Mouse (Mus musculus): ENCODE measurements around the gene Rims3. TPM values are rescaled to one million over a fixed set of nuclear protein-coding genes. Genes with fewer than 3 reads are reported as not detected.
A peak's percentile ranks its signal among the peaks of the same experiment; 100 is the strongest.

Gene Rims3
- 1.8 and 3.4 TPM in 2 replicates for polyA plus RNA-seq (2016; fragmentation: Nextera tagmentation; extraction: Ambion mirVana)

- Histone ChIP-seq H3K36me3 (no peaks in the 10 kb centered on the region), H3K27ac (peak within 1 kb of the TSS; percentile 81), H3K9me3 (no peaks in the 10 kb centered on the region), H3K27me3 (ENCODE audit: insufficient read depth, poor library complexity, severe bottlenecking) (peaks cover 69% of the 10 kb centered on the region), H3K4me1 (peaks cover 45% of the 10 kb centered on the region), H3K4me3 (peak within 1 kb of the TSS; percentile 85)
- DNase-seq (ENCODE audit: low spot score), result peak; percentile 88
- WGBS, result 2% methylated on average over 65 of the region's 68 CpGs
Measured at GRCm38 (mm10) chr4:120854588-120855319, at the start of gene Rims3. Rims3 (plus strand) TSS chr4:120854816.

DNA sequence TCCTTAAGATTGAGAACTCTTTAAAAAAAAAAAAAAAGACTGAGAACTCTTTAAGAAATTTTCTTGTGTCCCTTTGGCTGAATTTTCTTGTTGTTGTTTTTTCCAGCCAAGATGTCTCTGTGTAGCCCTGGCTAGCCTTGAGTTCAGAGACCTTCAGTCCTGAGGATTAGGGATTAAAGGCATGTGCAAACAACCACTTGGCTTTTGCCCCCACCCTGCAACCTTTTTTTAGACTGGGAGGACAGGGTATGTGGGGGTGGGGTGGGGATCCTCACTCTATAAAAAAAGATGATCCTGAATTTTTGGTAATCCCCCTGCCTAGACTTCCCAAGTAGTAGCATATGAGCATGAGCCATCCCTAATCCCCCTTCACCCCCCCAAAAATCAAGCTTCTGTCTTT lies 48.8 kb upstream of the Rims3 start:
- Histone ChIP-seq H3K27ac (no peak overlapping the region), H3K27me3 (ENCODE audit: insufficient read depth, poor library complexity, severe bottlenecking) (no peaks in the 10 kb centered on the region), H3K36me3 (peaks cover 14% of the 10 kb centered on the region; the same call in 1 of the 2 replicates), H3K9me3 (no peaks in the 10 kb centered on the region), H3K4me1 (peaks cover 18% of the 10 kb centered on the region), H3K4me3 (no peak overlapping the region)
- no peak for DNase-seq (ENCODE audit: low spot score)

GRCm38 (mm10) chr4:120813762-120814161 lies 40.9 kb upstream of the Rims3 start:
- H3K27ac ChIP-seq, result peak overlapping the region; percentile 93
- WGBS, result 36% methylated on average over 1 of the region's 1 CpGs
- no peaks in the 10 kb centered on the region for H3K36me3 ChIP-seq
- no peaks in the 10 kb centered on the region for H3K9me3 ChIP-seq
- H3K4me3 ChIP-seq, result peak overlapping the region; percentile 67
- no peak for DNase-seq (ENCODE audit: low spot score)
- H3K27me3 ChIP-seq (ENCODE audit: insufficient read depth, poor library complexity, severe bottlenecking), result no peaks in the 10 kb centered on the region
- peaks cover 43% of the 10 kb centered on the region for H3K4me1 ChIP-seq

DNA sequence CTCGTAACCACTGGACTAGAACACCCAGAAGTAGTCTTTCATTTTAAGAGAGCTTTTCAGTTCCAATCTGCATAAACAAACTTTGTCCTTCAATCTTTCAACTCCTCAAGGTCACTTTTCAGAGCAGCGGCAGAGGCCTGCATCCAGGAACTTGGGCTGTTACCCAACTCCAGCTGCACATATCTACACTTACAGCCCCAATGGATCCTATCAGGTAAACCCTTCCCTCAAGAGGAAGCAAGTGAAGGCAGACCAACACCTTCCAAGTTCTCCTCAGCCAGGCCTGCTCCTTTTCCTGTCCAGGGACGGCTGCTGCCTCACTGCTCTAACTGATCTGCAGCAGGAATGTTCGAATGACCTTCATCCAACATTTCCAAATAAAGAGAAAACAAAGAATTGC lies 40.4 kb upstream of the Rims3 start:
- WGBS, result 22% methylated on average over 4 of the region's 4 CpGs
- no peak for DNase-seq (ENCODE audit: low spot score)
- Histone ChIP-seq H3K4me1 (peaks cover 43% of the 10 kb centered on the region), H3K27me3 (ENCODE audit: insufficient read depth, poor library complexity, severe bottlenecking) (no peaks in the 10 kb centered on the region), H3K9me3 (no peaks in the 10 kb centered on the region), H3K27ac (peak overlapping the region; percentile 93), H3K36me3 (no peaks in the 10 kb centered on the region), H3K4me3 (peak overlapping the region; percentile 67)

DNA sequence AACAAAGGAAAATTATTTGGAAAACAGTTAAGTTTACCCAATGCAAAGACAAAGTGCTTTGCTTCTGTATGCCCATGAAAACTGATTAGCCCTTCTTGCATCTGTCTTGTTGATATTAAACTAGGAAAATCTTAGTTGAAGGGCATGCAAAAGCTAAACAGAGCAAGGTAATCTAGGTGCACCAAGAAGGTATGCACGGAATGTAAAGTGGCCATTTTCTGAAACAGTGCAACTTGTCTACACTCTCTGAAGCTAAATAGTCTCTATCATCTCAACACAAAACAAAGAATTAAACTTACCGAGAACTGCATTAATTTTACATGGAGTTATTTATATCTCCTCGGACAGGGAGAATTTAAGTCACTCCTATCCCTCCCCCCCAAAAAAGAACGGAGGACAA lies 39.5 kb upstream of the Rims3 start:
- Histone ChIP-seq H3K4me1 (peaks cover 45% of the 10 kb centered on the region), H3K27ac (peak overlapping the region; percentile 93), H3K9me3 (no peaks in the 10 kb centered on the region), H3K4me3 (peak overlapping the region; percentile 67), H3K27me3 (ENCODE audit: insufficient read depth, poor library complexity, severe bottlenecking) (no peaks in the 10 kb centered on the region), H3K36me3 (no peaks in the 10 kb centered on the region)
- DNase-seq (ENCODE audit: low spot score), result no peak
- WGBS, result 15% methylated on average over 4 of the region's 4 CpGs

DNA sequence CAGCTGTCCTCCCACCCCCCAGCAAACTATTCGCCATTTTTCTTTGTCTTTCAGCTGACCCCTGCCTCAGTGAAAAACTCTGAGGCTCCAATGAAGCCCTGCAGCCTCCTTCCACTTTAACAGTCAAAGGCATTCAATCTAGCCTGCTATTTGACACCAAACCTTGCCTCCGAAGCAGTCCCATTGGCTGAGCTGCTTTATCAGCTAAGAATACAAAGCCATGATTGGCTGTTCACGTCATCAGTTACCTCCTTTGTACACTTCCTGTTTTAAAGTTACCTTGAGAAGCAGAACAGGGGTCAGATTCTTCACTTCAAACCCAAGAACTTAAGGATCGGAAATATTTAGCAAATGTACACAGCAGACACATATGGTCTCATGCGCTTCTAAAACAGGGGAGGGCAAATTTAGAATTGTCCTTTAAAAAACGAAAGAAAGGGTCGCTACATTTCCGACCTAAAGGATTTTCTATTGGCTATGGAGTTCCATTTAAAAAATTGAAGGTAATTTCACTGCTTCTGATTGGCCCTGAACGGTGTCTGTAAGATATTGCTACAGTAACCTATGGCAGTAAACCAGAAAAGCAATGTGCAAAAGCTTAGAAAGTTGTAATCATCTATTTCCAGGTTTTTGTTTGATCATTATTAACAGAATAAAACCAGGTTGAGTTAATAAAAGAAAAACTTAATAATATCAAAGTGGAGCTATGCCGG lies 38.8 kb upstream of the Rims3 start:
- H3K36me3 ChIP-seq, result no peaks in the 10 kb centered on the region
- DNase-seq (ENCODE audit: low spot score), result peak; percentile 95
- no peaks in the 10 kb centered on the region for H3K9me3 ChIP-seq
- H3K27ac ChIP-seq, result peak overlapping the region; percentile 93
- H3K4me1 ChIP-seq, result peaks cover 45% of the 10 kb centered on the region
- H3K4me3 ChIP-seq, result peak overlapping the region; percentile 67
- no peaks in the 10 kb centered on the region for H3K27me3 ChIP-seq (ENCODE audit: insufficient read depth, poor library complexity, severe bottlenecking)
- 9% methylated on average over 10 of the region's 10 CpGs for WGBS

DNA sequence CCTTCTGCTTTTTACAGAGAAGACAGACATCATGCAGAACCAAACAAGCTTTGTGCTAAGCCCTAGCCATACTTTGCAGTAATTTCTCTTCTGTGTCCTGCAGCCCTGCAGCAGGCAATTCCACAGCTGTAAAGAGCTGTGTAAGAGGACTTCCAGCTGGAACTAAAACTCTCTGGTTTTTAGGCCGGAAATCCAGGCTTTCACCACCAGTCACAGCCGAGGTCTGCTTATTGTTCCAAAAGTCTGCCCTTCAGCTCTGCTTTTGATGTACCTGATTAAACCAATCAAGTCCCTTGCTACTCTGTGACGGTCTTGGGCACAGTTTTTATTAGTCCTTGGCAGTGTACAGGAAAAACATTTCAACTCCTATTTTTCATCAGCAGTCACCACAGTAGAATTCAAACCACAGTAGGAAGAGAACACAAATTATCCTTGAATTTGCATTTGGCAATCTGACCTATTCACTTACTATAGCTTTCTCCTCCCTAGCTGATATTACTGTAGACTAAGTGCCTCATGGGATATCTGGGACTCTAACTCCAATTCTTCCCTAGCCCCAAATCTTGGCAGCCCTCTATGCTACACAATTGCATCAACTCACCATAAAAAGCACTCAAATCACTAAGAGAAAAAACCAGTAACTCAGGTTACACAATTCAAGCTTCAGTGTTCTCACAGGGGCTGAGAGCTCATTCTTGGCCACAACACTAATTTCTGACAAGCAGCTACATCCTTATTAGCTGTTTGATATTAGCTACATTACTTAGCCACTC lies 37.4 kb upstream of the Rims3 start:
- Histone ChIP-seq H3K27ac (peak overlapping the region; percentile 93; the same call in 1 of the 2 replicates), H3K9me3 (no peaks in the 10 kb centered on the region), H3K4me3 (peak overlapping the region; percentile 10; the same call in 1 of the 2 replicates), H3K4me1 (peaks cover 34% of the 10 kb centered on the region), H3K27me3 (ENCODE audit: insufficient read depth, poor library complexity, severe bottlenecking) (no peaks in the 10 kb centered on the region), H3K36me3 (no peaks in the 10 kb centered on the region)
- 15% methylated on average over 3 of the region's 3 CpGs for WGBS
- DNase-seq (ENCODE audit: low spot score), result peak; percentile 78

GRCm38 (mm10) chr4:120817951-120818350 lies 36.7 kb upstream of the Rims3 start:
- WGBS, result 64% methylated on average over 2 of the region's 2 CpGs
- Histone ChIP-seq H3K36me3 (0 out of 2 replicates have a peak, but pooled peaks cover under 1% of the 10 kb centered on the region), H3K27ac (peak overlapping the region; percentile 93; the same call in 1 of the 2 replicates), H3K9me3 (no peaks in the 10 kb centered on the region), H3K27me3 (ENCODE audit: insufficient read depth, poor library complexity, severe bottlenecking) (no peaks in the 10 kb centered on the region), H3K4me3 (no peak overlapping the region), H3K4me1 (peaks cover 31% of the 10 kb centered on the region)
- no peak for DNase-seq (ENCODE audit: low spot score)

- H3K27ac ChIP-seq, result no peak overlapping the region
- H3K9me3 ChIP-seq, result no peaks in the 10 kb centered on the region
- no peak for DNase-seq (ENCODE audit: low spot score)
- 0 out of 2 replicates have a peak, but pooled peaks cover 4% of the 10 kb centered on the region for H3K36me3 ChIP-seq
- H3K4me3 ChIP-seq, result no peak overlapping the region
- no peaks in the 10 kb centered on the region for H3K27me3 ChIP-seq (ENCODE audit: insufficient read depth, poor library complexity, severe bottlenecking)
- 61% methylated on average over 1 of the region's 1 CpGs for WGBS
- H3K4me1 ChIP-seq, result peaks cover 37% of the 10 kb centered on the region
Measured at GRCm38 (mm10) chr4:120819296-120819695, 35.3 kb upstream of the Rims3 start.

DNA sequence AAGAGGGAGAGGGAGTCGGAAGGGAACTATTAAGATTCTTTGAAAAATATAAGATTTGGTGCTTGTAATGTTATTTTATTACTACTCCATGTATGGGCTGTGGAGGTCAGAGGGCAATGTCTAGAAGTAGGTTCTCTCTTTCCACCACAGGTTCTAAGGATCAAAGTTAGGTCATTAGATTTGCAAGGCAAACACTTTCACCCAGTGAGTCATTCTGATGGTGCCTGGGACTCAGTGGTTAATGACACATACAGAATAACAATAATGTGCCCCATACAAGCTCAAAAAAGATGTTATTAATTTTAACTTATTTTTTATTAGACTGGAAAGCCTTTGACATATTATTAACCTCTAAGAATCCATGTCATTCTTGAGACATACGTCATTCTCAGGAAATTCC lies 34.7 kb upstream of the Rims3 start:
- H3K4me3 ChIP-seq, result no peak overlapping the region
- no peak overlapping the region for H3K27ac ChIP-seq
- no peaks in the 10 kb centered on the region for H3K27me3 ChIP-seq (ENCODE audit: insufficient read depth, poor library complexity, severe bottlenecking)
- H3K4me1 ChIP-seq, result peaks cover 42% of the 10 kb centered on the region
- DNase-seq (ENCODE audit: low spot score), result no peak
- no peaks in the 10 kb centered on the region for H3K9me3 ChIP-seq
- WGBS, result 91% methylated on average over 2 of the region's 2 CpGs
- H3K36me3 ChIP-seq, result 0 out of 2 replicates have a peak, but pooled peaks cover 4% of the 10 kb centered on the region

DNA sequence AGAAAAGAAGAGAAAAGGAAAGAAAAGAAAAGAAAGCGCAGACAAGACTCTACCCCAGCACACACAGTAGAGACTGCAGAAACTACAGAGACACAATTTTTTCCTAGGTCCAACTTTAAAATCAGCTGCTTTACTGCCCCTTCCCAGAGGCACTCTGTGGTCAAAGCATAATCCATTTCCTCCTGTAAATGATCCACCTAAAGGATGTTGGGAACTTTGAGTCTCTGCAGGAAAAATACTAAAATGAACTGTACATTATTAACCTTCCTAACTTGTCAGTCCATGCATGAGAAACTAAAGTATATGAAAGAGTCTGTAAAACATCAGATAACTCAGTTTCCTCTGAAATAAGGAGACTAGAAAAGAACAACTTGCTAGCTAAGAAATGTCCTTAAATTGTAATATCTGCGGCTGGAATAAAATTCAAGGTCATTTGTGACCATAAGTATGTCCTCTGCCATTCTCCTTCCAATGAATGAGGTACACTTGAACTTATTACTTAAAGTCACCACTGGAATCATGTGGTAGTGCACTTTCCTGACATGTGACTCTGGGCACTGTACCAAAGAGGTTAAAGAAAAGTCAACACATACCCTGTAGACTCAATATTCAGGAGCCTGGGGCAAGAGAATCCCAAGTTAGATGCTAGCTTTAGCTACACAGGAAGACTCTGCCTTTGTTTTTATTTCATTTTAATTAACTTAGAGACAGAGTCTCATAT lies 32.3 kb upstream of the Rims3 start:
- WGBS, result 93% methylated on average over 2 of the region's 2 CpGs
- H3K4me1 ChIP-seq, result peaks cover 30% of the 10 kb centered on the region
- H3K27ac ChIP-seq, result no peak overlapping the region
- H3K9me3 ChIP-seq, result no peaks in the 10 kb centered on the region
- H3K4me3 ChIP-seq, result no peak overlapping the region
- no peaks in the 10 kb centered on the region for H3K27me3 ChIP-seq (ENCODE audit: insufficient read depth, poor library complexity, severe bottlenecking)
- DNase-seq (ENCODE audit: low spot score), result no peak
- 0 out of 2 replicates have a peak, but pooled peaks cover 4% of the 10 kb centered on the region for H3K36me3 ChIP-seq

DNA sequence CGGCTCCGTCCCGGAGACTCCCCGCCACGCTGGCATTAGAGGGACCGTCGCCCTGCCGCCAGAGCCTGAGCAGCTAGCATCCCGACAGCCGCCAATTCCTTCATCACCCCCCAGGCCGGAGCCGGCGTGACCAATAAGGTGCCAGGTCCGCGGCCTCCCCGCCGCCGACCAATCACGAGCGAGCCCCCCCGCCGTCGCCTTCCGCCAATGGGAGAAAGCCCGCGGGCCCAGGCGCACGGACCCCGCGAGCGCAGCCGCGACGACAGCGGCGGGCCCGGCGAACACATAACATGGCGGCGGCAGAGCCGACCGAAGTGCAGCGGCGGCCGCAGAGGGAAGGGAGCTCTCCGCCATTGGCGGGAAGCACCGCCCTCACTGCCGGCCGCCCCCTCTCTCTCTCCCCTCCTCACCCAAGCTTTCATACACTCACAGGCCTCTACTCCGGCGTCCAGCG lies 29.5 kb upstream of the Rims3 start:
- Histone ChIP-seq H3K36me3 (0 out of 2 replicates have a peak, but pooled peaks cover 4% of the 10 kb centered on the region), H3K4me1 (peaks cover 20% of the 10 kb centered on the region), H3K27ac (peak overlapping the region; percentile 100), H3K4me3 (peak overlapping the region; percentile 86), H3K27me3 (ENCODE audit: insufficient read depth, poor library complexity, severe bottlenecking) (no peaks in the 10 kb centered on the region), H3K9me3 (no peaks in the 10 kb centered on the region)
- peak; percentile 97 for DNase-seq (ENCODE audit: low spot score)
- WGBS, result under 1% methylated on average over 46 of the region's 53 CpGs
